Mouse (Mus musculus) small intestine, adult 2 months (tissue): ENCODE measurements around the gene Bod1l.

Experiments
- CTCF ChIP-seq: fragments of 200-500 bp; IDR thresholded peaks from 2 replicates; pipeline ENCODE4 v1.5.1; 2012; ENCODE audit warnings: low read depth, mild to moderate bottlenecking, control low read depth, inconsistent platforms, low read length, moderate library complexity, mixed read lengths; ENCODE audit not compliant: insufficient replicate concordance, insufficient read length; ENCODE audit errors: extremely low read depth
- POLR2A ChIP-seq: fragments of 200-500 bp; IDR thresholded peaks from 2 replicates; pipeline ENCODE4 v1.6.1; 2012; ENCODE audit warnings: low read depth, mild to moderate bottlenecking, control low read depth, inconsistent platforms, low read length, moderate library complexity

DNA sequence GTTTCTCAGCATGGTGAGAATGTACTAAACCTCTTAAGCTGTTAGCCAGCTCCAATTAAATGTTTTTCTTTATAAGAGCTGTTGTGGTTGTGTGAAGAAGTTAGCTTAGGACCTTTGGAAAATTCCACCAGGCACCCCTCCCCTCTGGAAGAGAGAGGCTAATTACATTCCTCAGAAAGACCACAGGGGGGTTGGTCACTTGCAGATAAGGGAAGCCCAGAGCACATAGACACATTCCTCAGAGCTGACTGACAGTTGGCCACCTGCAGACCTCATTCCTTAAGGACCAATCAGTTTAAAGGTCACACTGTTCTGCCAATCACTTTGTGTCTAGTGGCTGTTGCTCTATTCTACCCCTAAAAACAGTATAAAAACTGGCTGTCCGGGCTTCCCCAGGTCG, 11.7 kb upstream of the Bod1l start:
- TF ChIP-seq CTCF, result no peak
- TF ChIP-seq POLR2A, result no peak
